Mouse (Mus musculus) ES-Bruce4 (cell line): Measurements from ENCODE around the gene Olfr520. TPM values are rescaled to one million over a fixed set of nuclear protein-coding genes. Genes with fewer than 3 reads are reported as not detected.

Experiments
- H3K27ac ChIP-seq: 2 replicates; pipeline ENCODE4 v1.5.1; 2012; ENCODE audit warnings: low read length, inconsistent platforms; ENCODE audit not compliant: insufficient read depth
- H3K27me3 ChIP-seq: 2 replicates; pipeline ENCODE4 v1.6.1; 2012; ENCODE audit warnings: mild to moderate bottlenecking, low read length, inconsistent platforms; ENCODE audit not compliant: control insufficient read depth, poor library complexity, insufficient read depth, severe bottlenecking
- H3K36me3 ChIP-seq: 2 replicates; pipeline ENCODE4 v1.6.1; 2012; ENCODE audit warnings: inconsistent platforms, mild to moderate bottlenecking, low read length, moderate library complexity; ENCODE audit not compliant: control insufficient read depth, poor library complexity, insufficient read depth, severe bottlenecking
- H3K4me1 ChIP-seq: one replicate; pipeline ENCODE4 v1.8.1; 2011; ENCODE audit warnings: low read length; ENCODE audit not compliant: control insufficient read depth, insufficient read depth
- H3K4me3 ChIP-seq: 2 replicates; pipeline ENCODE4 v1.5.1; 2011; ENCODE audit warnings: low read depth, mild to moderate bottlenecking, low read length
- H3K9ac ChIP-seq: 2 replicates; pipeline ENCODE4 v1.6.1; 2012; ENCODE audit warnings: low read depth, mild to moderate bottlenecking, inconsistent platforms; ENCODE audit not compliant: poor library complexity, severe bottlenecking
- H3K9me3 ChIP-seq: replicated peaks from 2 replicates; pipeline ENCODE4 v1.6.1; 2012; ENCODE audit warnings: mild to moderate bottlenecking, low read length, inconsistent platforms; ENCODE audit not compliant: control insufficient read depth, poor library complexity, insufficient read depth, severe bottlenecking
- CTCF ChIP-seq: IDR thresholded peaks from one replicate; pipeline ENCODE4 v1.8.1; 2011; ENCODE audit warnings: low read depth, low read length
- EP300 ChIP-seq: IDR thresholded peaks from 2 replicates; pipeline ENCODE4 v1.6.1; 2011; ENCODE audit warnings: low read depth, low read length; ENCODE audit not compliant: insufficient read depth
- POLR2A ChIP-seq: IDR thresholded peaks from one replicate; pipeline ENCODE4 v1.8.1; 2011; ENCODE audit warnings: low read length; ENCODE audit not compliant: insufficient read depth
- polyA plus RNA-seq: library from polyadenylated mRNA; stranded (reverse); fragments of >200 nt; gene quantifications from 2 replicates; pipeline ENCODE4 v1.2.4, GENCODE M21; 2011; ENCODE audit warnings: low read depth; ENCODE audit not compliant: missing spikeins, insufficient read depth, insufficient read length

Olfr520 gene
- polyA plus RNA-seq, 1 experiment, result not detected

DNA sequence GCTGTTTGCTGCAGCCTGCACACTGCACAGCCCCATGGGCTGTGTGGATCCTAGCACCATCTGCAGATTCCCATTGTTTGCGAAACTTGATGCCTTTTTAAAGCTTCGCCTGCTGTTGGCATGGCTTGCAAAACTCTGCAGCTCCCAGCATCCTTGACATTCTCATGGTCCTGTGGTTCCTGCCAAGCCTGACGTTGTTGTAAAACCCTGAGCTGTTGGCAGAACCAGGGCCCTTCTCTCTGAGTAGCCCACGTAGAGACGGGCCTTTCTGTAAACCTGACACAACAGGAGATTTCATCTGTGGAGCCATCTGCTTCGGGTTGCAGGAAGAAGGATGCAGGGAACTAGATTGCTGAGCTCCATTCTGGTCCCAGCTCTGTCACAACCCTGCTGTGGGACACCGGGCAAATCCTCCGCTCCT lies 21.8 kb upstream of the Olfr520 start:
- Histone ChIP-seq H3K27me3 (no peaks in the 10 kb centered on the region), H3K9me3 (no peaks in the 10 kb centered on the region), H3K36me3 (no peaks in the 10 kb centered on the region), H3K4me3 (no peak overlapping the region), H3K27ac (no peak overlapping the region), H3K9ac (no peak overlapping the region), H3K4me1 (no peaks in the 10 kb centered on the region)
- TF ChIP-seq CTCF, result no peak
- no peak for TF ChIP-seq EP300
- TF ChIP-seq POLR2A, result no peak

DNA sequence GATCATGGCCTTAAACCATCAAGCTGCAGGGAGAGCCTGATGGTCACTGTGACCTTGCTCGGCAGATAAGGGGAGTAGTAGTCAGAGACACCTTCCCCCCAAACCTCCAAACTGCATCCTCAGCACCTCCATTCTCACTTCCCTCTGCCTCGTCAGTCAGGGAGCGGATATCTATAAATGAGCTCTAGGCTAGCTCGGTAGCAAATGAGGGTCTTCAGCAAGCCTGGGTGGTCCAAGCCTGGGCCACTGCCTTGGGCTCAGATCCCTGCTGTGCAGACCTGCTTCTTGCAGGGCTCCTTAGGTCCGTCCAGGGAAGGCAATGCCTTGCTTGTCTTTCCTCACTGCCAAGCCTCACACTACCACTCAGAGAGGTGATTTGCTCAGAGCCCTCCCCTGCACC lies 21.3 kb upstream of the Olfr520 start:
- TF ChIP-seq CTCF (no peak), EP300 (no peak), POLR2A (no peak)
- no peak overlapping the region for H3K27ac ChIP-seq
- H3K9me3 ChIP-seq, result no peaks in the 10 kb centered on the region
- H3K4me1 ChIP-seq, result no peaks in the 10 kb centered on the region
- H3K4me3 ChIP-seq, result no peak overlapping the region
- no peaks in the 10 kb centered on the region for H3K27me3 ChIP-seq
- no peak overlapping the region for H3K9ac ChIP-seq
- no peaks in the 10 kb centered on the region for H3K36me3 ChIP-seq

DNA sequence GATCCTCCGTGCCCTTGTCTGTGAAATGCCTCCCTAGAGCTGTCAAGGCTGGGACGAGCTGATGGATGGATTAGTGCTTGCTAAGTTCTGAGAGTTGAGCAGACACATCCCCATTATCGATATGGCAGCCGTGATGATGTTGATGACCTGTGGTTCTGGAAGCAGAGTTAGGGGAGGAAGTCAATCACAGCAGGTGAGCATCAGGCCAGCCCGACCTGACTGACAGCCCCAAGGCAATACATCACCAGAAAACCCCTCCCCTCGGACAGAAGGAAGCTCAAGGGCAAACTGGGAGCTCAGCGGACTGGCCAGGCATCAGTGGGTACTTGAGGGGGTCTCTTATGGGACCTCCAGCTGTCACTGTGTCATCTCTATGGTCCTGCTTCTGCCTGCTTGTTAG lies 20.1 kb upstream of the Olfr520 start:
- Histone ChIP-seq H3K9me3 (no peaks in the 10 kb centered on the region), H3K27ac (no peak overlapping the region), H3K36me3 (no peaks in the 10 kb centered on the region), H3K9ac (no peak overlapping the region), H3K4me3 (no peak overlapping the region), H3K27me3 (no peaks in the 10 kb centered on the region), H3K4me1 (no peaks in the 10 kb centered on the region)
- TF ChIP-seq POLR2A (no peak), EP300 (no peak)

DNA sequence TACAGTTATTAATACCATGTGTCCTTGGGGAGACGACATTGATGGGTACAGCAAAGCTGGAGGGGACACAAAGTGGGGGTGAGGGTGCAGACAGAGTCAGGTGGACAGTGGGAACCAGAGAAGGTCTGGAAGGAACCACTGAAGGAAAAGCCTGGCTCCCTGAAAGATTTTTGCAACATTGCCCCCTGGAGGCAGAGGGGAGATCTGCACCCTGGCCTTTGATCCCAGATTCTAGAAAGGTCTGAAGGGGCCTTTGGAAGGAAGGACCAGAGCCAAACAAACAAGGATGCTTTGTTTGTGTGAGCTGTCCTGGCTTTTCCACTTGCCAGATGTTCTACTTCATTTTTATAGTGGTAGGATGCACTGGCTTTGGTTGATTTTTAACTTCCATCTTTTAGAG lies 19.6 kb upstream of the Olfr520 start:
- no peak for TF ChIP-seq POLR2A
- TF ChIP-seq EP300, result no peak
- peak; percentile 75 for TF ChIP-seq CTCF
- Histone ChIP-seq H3K36me3 (no peaks in the 10 kb centered on the region), H3K4me3 (no peak overlapping the region), H3K9me3 (no peaks in the 10 kb centered on the region), H3K9ac (no peak overlapping the region), H3K27ac (no peak overlapping the region), H3K27me3 (no peaks in the 10 kb centered on the region), H3K4me1 (no peaks in the 10 kb centered on the region)

DNA sequence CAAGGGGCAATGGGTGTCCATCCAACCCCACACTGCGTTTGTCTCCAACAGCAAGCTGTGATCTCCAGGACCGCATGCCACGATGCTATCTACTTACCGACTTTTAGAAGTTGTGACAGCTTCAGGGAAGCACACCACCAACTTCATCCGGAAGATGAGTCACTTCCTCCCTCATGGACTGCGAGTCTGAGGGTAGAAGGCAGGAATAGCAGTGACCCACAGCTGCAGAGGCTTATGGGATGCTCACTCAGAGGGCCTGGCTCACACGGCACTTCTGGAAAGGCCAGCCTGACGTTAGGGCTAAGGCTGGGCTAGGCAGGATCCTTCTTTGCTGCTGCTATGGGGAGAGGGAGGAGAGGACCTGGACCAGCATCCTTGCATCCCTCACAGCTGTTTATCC lies 18.9 kb upstream of the Olfr520 start, which contains the start of gene Slco2b1:
Slco2b1 (minus strand) TSS at position 175 of the 400 bp plus-strand sequence.
- Histone ChIP-seq H3K4me1 (no peaks in the 10 kb centered on the region), H3K9ac (no peak within 1 kb of the TSS), H3K27me3 (no peaks in the 10 kb centered on the region), H3K27ac (no peak within 1 kb of the TSS), H3K9me3 (no peaks in the 10 kb centered on the region), H3K36me3 (no peaks in the 10 kb centered on the region), H3K4me3 (no peak within 1 kb of the TSS)
- no peak for TF ChIP-seq CTCF
- TF ChIP-seq EP300, result no peak
- TF ChIP-seq POLR2A, result no peak

DNA sequence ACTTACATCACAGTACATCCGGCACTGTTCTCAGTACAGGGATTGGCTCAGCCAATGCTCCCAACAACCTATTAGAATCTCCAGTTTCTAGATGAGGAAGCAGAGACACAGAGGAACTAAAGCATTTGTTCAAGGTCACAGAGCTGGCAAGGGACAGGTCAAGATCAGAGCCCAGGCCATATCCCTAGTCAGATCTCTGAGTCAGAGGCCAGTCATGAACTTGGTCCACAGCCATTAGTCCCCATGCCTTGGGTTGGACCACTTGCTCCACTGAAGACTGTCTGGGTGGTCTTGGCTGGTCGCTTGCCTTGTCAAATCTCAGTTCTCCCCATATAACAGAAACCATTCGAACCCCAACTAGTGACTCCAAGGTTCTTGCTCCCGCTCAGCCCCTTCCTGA lies 17.6 kb upstream of the Olfr520 start:
- no peak for TF ChIP-seq EP300
- H3K9ac ChIP-seq, result no peak overlapping the region
- no peaks in the 10 kb centered on the region for H3K4me1 ChIP-seq
- no peak overlapping the region for H3K4me3 ChIP-seq
- no peaks in the 10 kb centered on the region for H3K36me3 ChIP-seq
- H3K27ac ChIP-seq, result no peak overlapping the region
- no peaks in the 10 kb centered on the region for H3K9me3 ChIP-seq
- no peaks in the 10 kb centered on the region for H3K27me3 ChIP-seq
